Comparison of ENCODE assay signal across 22 mouse cellular contexts in the genomic region with DNA sequence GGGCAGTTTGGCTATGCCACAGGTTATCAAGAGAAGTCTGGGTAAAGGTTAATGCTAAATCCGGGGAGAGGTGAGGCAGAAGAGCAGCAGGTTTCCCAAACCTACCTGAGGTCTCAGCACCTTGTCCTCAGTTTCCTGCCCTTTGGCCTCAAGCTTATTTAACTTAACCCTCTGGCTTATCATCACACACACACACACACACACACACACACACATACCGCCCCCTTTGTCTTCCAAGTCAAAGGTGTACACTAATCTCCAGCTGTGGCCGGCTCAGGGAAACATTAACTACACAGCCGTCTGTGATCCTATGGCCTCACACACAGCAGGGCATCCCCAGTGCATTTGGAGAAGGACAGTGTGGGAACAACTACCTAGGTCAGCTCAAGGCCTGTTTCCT.
A peak's percentile ranks its signal among the peaks of the same experiment; 100 is the strongest.
DNase-seq lines count a peak whose midpoint lies in the region; ATAC-seq and TF ChIP-seq lines count a peak whose summit lies in the region.
"Had no signal": no experiment of that assay in that cellular context is flagged by ENCODE, and none has a peak within 500 bp of the region (broad histone marks: within the 10 kb centered on the region; RNA-seq: fewer than 3 reads in every experiment).

No protein-coding gene starts in this region.

- no peak overlapping the region for H3K9ac ChIP-seq in kidney, embryonic 15.5 days
- H3K9ac ChIP-seq in liver, embryonic 11.5 days (ENCODE audit: low read depth, low read length), result no peak overlapping the region
- H3K9ac ChIP-seq in liver, postnatal 0 days (replicated peaks), result no peak overlapping the region
- H3K9ac ChIP-seq: embryonic facial prominence, embryonic 15.5 days; heart, embryonic 13.5 days; hindbrain, embryonic 12.5 days; limb, embryonic 13.5 days; neural tube, embryonic 12.5 days had no signal

- H3K36me3 ChIP-seq in kidney, embryonic 15.5 days, result peaks cover 3% of the 10 kb centered on the region; the same call in 1 of the 2 replicates
- H3K36me3 ChIP-seq in liver, embryonic 11.5 days (ENCODE audit: control insufficient read depth, insufficient read depth, low read length), result no peaks in the 10 kb centered on the region
- H3K36me3 ChIP-seq in liver, postnatal 0 days (replicated peaks; ENCODE audit: insufficient read depth, low read length), result peaks cover 6% of the 10 kb centered on the region; the same call in 1 of the 2 replicates
- H3K36me3 ChIP-seq: embryonic facial prominence, embryonic 15.5 days; hindbrain, embryonic 12.5 days; limb, embryonic 13.5 days; neural tube, embryonic 12.5 days had no signal

- no peak overlapping the region for H3K4me2 ChIP-seq in kidney, embryonic 15.5 days
- H3K4me2 ChIP-seq in liver, embryonic 11.5 days, result no peak overlapping the region
- H3K4me2 ChIP-seq in liver, postnatal 0 days (ENCODE audit: low read depth, low read length), result no peak overlapping the region
- H3K4me2 ChIP-seq: embryonic facial prominence, embryonic 15.5 days; heart, embryonic 13.5 days; hindbrain, embryonic 12.5 days; limb, embryonic 13.5 days; neural tube, embryonic 12.5 days had no signal

- 70% methylated on average over 4 of the region's 4 CpGs for WGBS in kidney, embryonic 15.5 days
- 69% methylated on average over 4 of the region's 4 CpGs for WGBS in liver, embryonic 11.5 days
- WGBS in liver, postnatal 0 days (ENCODE audit: insufficient replicate concordance), result 63% methylated on average over 4 of the region's 4 CpGs

- H3K9me3 ChIP-seq in kidney, embryonic 15.5 days (replicated peaks), result no peaks in the 10 kb centered on the region
- H3K9me3 ChIP-seq in liver, embryonic 11.5 days (ENCODE audit: control insufficient read depth, low read length), result no peaks in the 10 kb centered on the region
- no peaks in the 10 kb centered on the region for H3K9me3 ChIP-seq in liver, postnatal 0 days (ENCODE audit: low read length)
- H3K9me3 ChIP-seq: embryonic facial prominence, embryonic 15.5 days; heart, embryonic 13.5 days; hindbrain, embryonic 12.5 days; limb, embryonic 13.5 days; neural tube, embryonic 12.5 days had no signal

- intact Hi-C loops in left cerebral cortex, postnatal 4 days (cut with DNase I), result loop anchor here (5.0 kb wide), 1 partner anchor 81 kb away; no protein-coding TSS in a partner anchor
- intact Hi-C loops in gastrocnemius, adult 2 months (cut with DNase I), result no loop called here

- no peak overlapping the region for H3K4me3 ChIP-seq in kidney, embryonic 15.5 days (replicated peaks)
- H3K4me3 ChIP-seq in liver, embryonic 11.5 days (ENCODE audit: low read depth, low read length), result no peak overlapping the region
- H3K4me3 ChIP-seq in liver, postnatal 0 days (ENCODE audit: low read depth, low read length), result no peak overlapping the region
- no peak overlapping the region for H3K4me3 ChIP-seq in gastrocnemius, adult 2 months
- H3K4me3 ChIP-seq: embryonic facial prominence, embryonic 15.5 days; heart, adult 2 months; heart, embryonic 13.5 days; hindbrain, embryonic 12.5 days; limb, embryonic 13.5 days; neural tube, embryonic 12.5 days had no signal

- TF ChIP-seq CTCF in liver, postnatal 0 days (IDR thresholded peaks at IDR 0.05; ENCODE audit: low read depth), result no peak
- no peak for TF ChIP-seq CTCF in gastrocnemius, adult 2 months (IDR thresholded peaks at IDR 0.05)

- DNase-seq in kidney, postnatal 10 days, result peak; percentile 34
- DNase-seq in liver, embryonic 11.5 days (ENCODE audit: low spot score), result no peak
- peak; percentile 45 for DNase-seq in liver, postnatal 0 days
- DNase-seq in right cerebral cortex, postnatal 4 days, result no peak
- DNase-seq in left cerebral cortex, postnatal 4 days, result no peak
- DNase-seq in gastrocnemius, adult 2 months, result no peak
- DNase-seq: adrenal gland, postnatal 25 days; cerebellum, adult 9-10 months; gastrocnemius, postnatal 25 days; heart, postnatal 14 days; lung, postnatal 4 days; midbrain, embryonic 14.5 days; retina, postnatal 1 day; right cerebral cortex, postnatal 25 days had no signal

- no peak; the same call in 1 of the 2 replicates for ATAC-seq in kidney, embryonic 15.5 days (replicated peaks; ENCODE audit: low FRiP score)
- ATAC-seq in liver, embryonic 11.5 days (replicated peaks; ENCODE audit: low FRiP score), result peak; percentile 51; the same call in 1 of the 2 replicates
- peak; percentile 73 for ATAC-seq in liver, postnatal 0 days
- ATAC-seq: forebrain, embryonic 14.5 days had no signal

- peaks cover 11% of the 10 kb centered on the region; the same call in 1 of the 2 replicates for H3K4me1 ChIP-seq in kidney, embryonic 15.5 days
- H3K4me1 ChIP-seq in liver, embryonic 11.5 days (replicated peaks; ENCODE audit: control insufficient read depth, insufficient read depth, low read length), result peaks cover 5% of the 10 kb centered on the region; the same call in 1 of the 2 replicates
- peaks cover 12% of the 10 kb centered on the region; the same call in 1 of the 2 replicates for H3K4me1 ChIP-seq in liver, postnatal 0 days (ENCODE audit: insufficient read depth)
- H3K4me1 ChIP-seq: hindbrain, embryonic 12.5 days; neural tube, embryonic 12.5 days had no signal

- no peak overlapping the region for H3K27ac ChIP-seq in kidney, embryonic 15.5 days
- no peak overlapping the region; the same call in 1 of the 2 replicates for H3K27ac ChIP-seq in liver, embryonic 11.5 days (ENCODE audit: low read depth, low read length)
- H3K27ac ChIP-seq in liver, postnatal 0 days (ENCODE audit: low read depth), result peak overlapping the region; percentile 60
- no peak overlapping the region for H3K27ac ChIP-seq in gastrocnemius, adult 2 months
- H3K27ac ChIP-seq: embryonic facial prominence, embryonic 15.5 days; heart, embryonic 13.5 days; hindbrain, embryonic 12.5 days; limb, embryonic 13.5 days; neural tube, embryonic 12.5 days had no signal

- no peaks in the 10 kb centered on the region for H3K27me3 ChIP-seq in kidney, embryonic 15.5 days
- H3K27me3 ChIP-seq in liver, embryonic 11.5 days (replicated peaks; ENCODE audit: control insufficient read depth, insufficient read depth, low read length), result no peaks in the 10 kb centered on the region
- H3K27me3 ChIP-seq in liver, postnatal 0 days (ENCODE audit: insufficient read depth, low read length), result no peaks in the 10 kb centered on the region
- H3K27me3 ChIP-seq: embryonic facial prominence, embryonic 15.5 days; heart, embryonic 13.5 days; hindbrain, embryonic 12.5 days; limb, embryonic 13.5 days; neural tube, embryonic 12.5 days had no signal

- no peak for TF ChIP-seq EP300 in liver, postnatal 0 days (IDR thresholded peaks at IDR 0.05; ENCODE audit: low read depth)

Comparison
In these comparisons a context has a peak if more than half of its experiments do, and no peak if none do; other contexts are left out.
1. DNase-seq: peak in kidney, postnatal 10 days (single experiment) and liver, postnatal 0 days (single experiment); none in liver, embryonic 11.5 days (single experiment), right cerebral cortex, postnatal 4 days (single experiment), left cerebral cortex, postnatal 4 days (single experiment) and gastrocnemius, adult 2 months (single experiment).